Mouse (Mus musculus) ES-Bruce4 (cell line): ENCODE results near the gene Fgd2. TPM values are rescaled to one million over a fixed set of nuclear protein-coding genes. Genes with fewer than 3 reads are reported as not detected.
A peak's percentile ranks its signal among the peaks of the same experiment; 100 is the strongest.

Experiments
- H3K27ac ChIP-seq: 2 replicates; pipeline ENCODE4 v1.5.1; 2012; ENCODE audit warnings: low read length, inconsistent platforms; ENCODE audit not compliant: insufficient read depth
- H3K27me3 ChIP-seq: 2 replicates; pipeline ENCODE4 v1.6.1; 2012; ENCODE audit warnings: mild to moderate bottlenecking, low read length, inconsistent platforms; ENCODE audit not compliant: control insufficient read depth, poor library complexity, insufficient read depth, severe bottlenecking
- H3K36me3 ChIP-seq: 2 replicates; pipeline ENCODE4 v1.6.1; 2012; ENCODE audit warnings: inconsistent platforms, mild to moderate bottlenecking, low read length, moderate library complexity; ENCODE audit not compliant: control insufficient read depth, poor library complexity, insufficient read depth, severe bottlenecking
- H3K4me1 ChIP-seq: one replicate; pipeline ENCODE4 v1.8.1; 2011; ENCODE audit warnings: low read length; ENCODE audit not compliant: control insufficient read depth, insufficient read depth
- H3K4me3 ChIP-seq: 2 replicates; pipeline ENCODE4 v1.5.1; 2011; ENCODE audit warnings: low read depth, mild to moderate bottlenecking, low read length
- H3K9ac ChIP-seq: 2 replicates; pipeline ENCODE4 v1.6.1; 2012; ENCODE audit warnings: low read depth, mild to moderate bottlenecking, inconsistent platforms; ENCODE audit not compliant: poor library complexity, severe bottlenecking
- H3K9me3 ChIP-seq: replicated peaks from 2 replicates; pipeline ENCODE4 v1.6.1; 2012; ENCODE audit warnings: mild to moderate bottlenecking, low read length, inconsistent platforms; ENCODE audit not compliant: control insufficient read depth, poor library complexity, insufficient read depth, severe bottlenecking
- CTCF ChIP-seq: IDR thresholded peaks from one replicate; pipeline ENCODE4 v1.8.1; 2011; ENCODE audit warnings: low read depth, low read length
- EP300 ChIP-seq: IDR thresholded peaks from 2 replicates; pipeline ENCODE4 v1.6.1; 2011; ENCODE audit warnings: low read depth, low read length; ENCODE audit not compliant: insufficient read depth
- POLR2A ChIP-seq: IDR thresholded peaks from one replicate; pipeline ENCODE4 v1.8.1; 2011; ENCODE audit warnings: low read length; ENCODE audit not compliant: insufficient read depth
- polyA plus RNA-seq: library from polyadenylated mRNA; stranded (reverse); fragments of >200 nt; gene quantifications from 2 replicates; pipeline ENCODE4 v1.2.4, GENCODE M21; 2011; ENCODE audit warnings: low read depth; ENCODE audit not compliant: missing spikeins, insufficient read depth, insufficient read length

Fgd2 gene
- polyA plus RNA-seq, 1 experiment, result 5.1 TPM

GRCm38 (mm10) chr17:29383923-29384322 is 23.2 kb downstream of the Fgd2 start:
- TF ChIP-seq POLR2A, result no peak
- TF ChIP-seq EP300, result no peak
- no peak for TF ChIP-seq CTCF
- Histone ChIP-seq H3K4me3 (no peak overlapping the region), H3K27me3 (no peaks in the 10 kb centered on the region), H3K9ac (no peak overlapping the region), H3K36me3 (no peaks in the 10 kb centered on the region), H3K27ac (no peak overlapping the region), H3K4me1 (peaks cover 2% of the 10 kb centered on the region), H3K9me3 (no peaks in the 10 kb centered on the region)

- Histone ChIP-seq H3K4me3 (no peak overlapping the region), H3K9me3 (no peaks in the 10 kb centered on the region), H3K27me3 (no peaks in the 10 kb centered on the region), H3K9ac (no peak overlapping the region), H3K36me3 (no peaks in the 10 kb centered on the region), H3K27ac (no peak overlapping the region; the same call in 1 of the 2 replicates), H3K4me1 (peaks cover 2% of the 10 kb centered on the region)
- TF ChIP-seq POLR2A (no peak), EP300 (no peak), CTCF (no peak)
These were observed 24.2 kb downstream of the Fgd2 start for GRCm38 (mm10) chr17:29384850-29385438.

- Histone ChIP-seq H3K27ac (no peak overlapping the region), H3K4me1 (peaks cover 2% of the 10 kb centered on the region), H3K4me3 (no peak overlapping the region), H3K9me3 (no peaks in the 10 kb centered on the region), H3K36me3 (no peaks in the 10 kb centered on the region), H3K9ac (no peak overlapping the region), H3K27me3 (no peaks in the 10 kb centered on the region)
- TF ChIP-seq EP300, result peak; percentile 92
- TF ChIP-seq POLR2A, result no peak
These were observed 25.0 kb downstream of the Fgd2 start for GRCm38 (mm10) chr17:29385746-29386145.

GRCm38 (mm10) chr17:29388978-29389377 is 28.3 kb downstream of the Fgd2 start:
- no peaks in the 10 kb centered on the region for H3K36me3 ChIP-seq
- peak overlapping the region; percentile 5 for H3K4me3 ChIP-seq
- no peaks in the 10 kb centered on the region for H3K9me3 ChIP-seq
- TF ChIP-seq EP300 (no peak), POLR2A (no peak)
- no peak overlapping the region for H3K9ac ChIP-seq
- no peaks in the 10 kb centered on the region for H3K27me3 ChIP-seq
- H3K4me1 ChIP-seq, result peaks cover 5% of the 10 kb centered on the region
- no peak overlapping the region for H3K27ac ChIP-seq

GRCm38 (mm10) chr17:29391280-29391679 is 30.6 kb downstream of the Fgd2 start:
- peaks cover 3% of the 10 kb centered on the region for H3K4me1 ChIP-seq
- H3K36me3 ChIP-seq, result no peaks in the 10 kb centered on the region
- H3K9me3 ChIP-seq, result no peaks in the 10 kb centered on the region
- no peaks in the 10 kb centered on the region for H3K27me3 ChIP-seq
- TF ChIP-seq POLR2A (no peak), EP300 (no peak), CTCF (no peak)
- no peak overlapping the region for H3K27ac ChIP-seq
- no peak overlapping the region for H3K4me3 ChIP-seq
- H3K9ac ChIP-seq, result no peak overlapping the region

- H3K36me3 ChIP-seq, result no peaks in the 10 kb centered on the region
- no peaks in the 10 kb centered on the region for H3K27me3 ChIP-seq
- TF ChIP-seq CTCF, result no peak
- TF ChIP-seq POLR2A, result no peak
- no peak for TF ChIP-seq EP300
- H3K9me3 ChIP-seq, result no peaks in the 10 kb centered on the region
- H3K4me3 ChIP-seq, result no peak overlapping the region
- H3K4me1 ChIP-seq, result peaks cover 3% of the 10 kb centered on the region
- no peak overlapping the region for H3K9ac ChIP-seq
- no peak overlapping the region for H3K27ac ChIP-seq
These were observed 32.8 kb downstream of the Fgd2 start for GRCm38 (mm10) chr17:29393335-29394089.
